Mouse (Mus musculus): ENCODE results near the gene Dazap2. TPM values are rescaled to one million over a fixed set of nuclear protein-coding genes. Genes with fewer than 3 reads are reported as not detected.

Gene Dazap2
- polyA plus RNA-seq, 1 experiment from 2014 or later = 189 TPM

Small RNAs within 50 kb of the gene (microRNA-seq; reads per million reads assigned to microRNA genes)
- gene Mir6961 = not detected

Other genes with a start within 250 kb of the Dazap2 start
- 0.08 and 0.11 TPM in 2 replicates for gene Gm5475, start 193.2 kb upstream of the Dazap2 start, polyA plus RNA-seq (2016; fragmentation: Nextera tagmentation; extraction: Ambion mirVana)
- 30.4 and 31.0 TPM in 2 replicates for gene Slc11a2, start 190.3 kb upstream of the Dazap2 start, polyA plus RNA-seq (2016; fragmentation: Nextera tagmentation; extraction: Ambion mirVana)
- gene Letmd1, start 146.3 kb upstream of the Dazap2 start, polyA plus RNA-seq (2016; fragmentation: Nextera tagmentation; extraction: Ambion mirVana) = 29.7 and 31.4 TPM in 2 replicates
- gene Csrnp2, start 119.9 kb upstream of the Dazap2 start, polyA plus RNA-seq (2016; fragmentation: Nextera tagmentation; extraction: Ambion mirVana) = 24.8 and 28.2 TPM in 2 replicates
- gene Tfcp2, start 63.3 kb upstream of the Dazap2 start, polyA plus RNA-seq (2016; fragmentation: Nextera tagmentation; extraction: Ambion mirVana) = 29.9 and 44.5 TPM in 2 replicates
- 1.1 and 2.9 TPM in 2 replicates for gene Pou6f1, start 15.4 kb upstream of the Dazap2 start, polyA plus RNA-seq (2016; fragmentation: Nextera tagmentation; extraction: Ambion mirVana)
- 5.0 and 6.7 TPM in 2 replicates for gene Smagp, start 21.6 kb downstream of the Dazap2 start, polyA plus RNA-seq (2016; fragmentation: Nextera tagmentation; extraction: Ambion mirVana)
- gene Bin2, start 54.2 kb downstream of the Dazap2 start, polyA plus RNA-seq (2016; fragmentation: Nextera tagmentation; extraction: Ambion mirVana) = 2.6 and 3.5 TPM in 2 replicates
- gene Cela1, start 72.6 kb downstream of the Dazap2 start, polyA plus RNA-seq (2016; fragmentation: Nextera tagmentation; extraction: Ambion mirVana) = 0.74 and 1.7 TPM in 2 replicates
- 0.11 and 0.26 TPM in 2 replicates for gene Galnt6, start 114.0 kb downstream of the Dazap2 start, polyA plus RNA-seq (2016; fragmentation: Nextera tagmentation; extraction: Ambion mirVana)
- 7.1 and 9.7 TPM in 2 replicates for gene Slc4a8, start 146.4 kb downstream of the Dazap2 start, polyA plus RNA-seq (2016; fragmentation: Nextera tagmentation; extraction: Ambion mirVana)